Mouse (Mus musculus) E14TG2a.4 (cell line): ENCODE measurements around the gene Gja1.

ENCODE experiments used
- CTCF ChIP-seq: conservative IDR thresholded peaks from 2 replicates; pipeline ENCODE4 v1.5.1; 2014; ENCODE audit warnings: low read length
- NANOG ChIP-seq: IDR thresholded peaks from 2 replicates; pipeline ENCODE4 v1.6.1; 2014; ENCODE audit warnings: borderline replicate concordance, low read length, mixed read lengths

- TF ChIP-seq CTCF (no peak), NANOG (no peak)
These were observed 1.6 kb downstream of the Gja1 start for GRCm38 (mm10) chr10:56378648-56379254.
